Mouse (Mus musculus): ENCODE data around the gene Emp3. TPM values are rescaled to one million over a fixed set of nuclear protein-coding genes. Genes with fewer than 3 reads are reported as not detected.

Emp3 gene
- polyA plus RNA-seq (2017; shearing (Covaris generic)): 689 TPM

GRCm38 (mm10) chr7:45921242-45921621 is at the start of gene Emp3:
Gene Emp3, minus strand, starts transcription at chr7:45921404.

GRCm38 (mm10) chr7:45923762-45924428 is 2.7 kb upstream of the Emp3 start, which contains the start of gene Ccdc114:
Gene Ccdc114, plus strand, starts transcription at chr7:45924072.

GRCm38 (mm10) chr7:45896517-45897257 is 24.5 kb downstream of the Emp3 start, which contains the start of the genes Syngr4 and Tmem143:
Gene Syngr4, minus strand, starts transcription at chr7:45896714.
Gene Tmem143, plus strand, starts transcription at chr7:45896941.

GRCm38 (mm10) chr7:45878278-45878677 is 42.9 kb downstream of the Emp3 start, which contains the start of gene Grin2d:
Gene Grin2d, minus strand, starts transcription at chr7:45878378.

GRCm38 (mm10) chr7:45872624-45873023 is 48.6 kb downstream of the Emp3 start, which contains the start of gene Kdelr1:
Gene Kdelr1, plus strand, starts transcription at chr7:45872772.

Other genes starting within 250 kb of the Emp3 start
- not detected for gene Ntn5, start 237.4 kb downstream of the Emp3 start, polyA plus RNA-seq (2017; shearing (Covaris generic))
- gene Sec1, start 227.0 kb downstream of the Emp3 start, polyA plus RNA-seq (2017; shearing (Covaris generic)): 0.33 TPM
- 8.1 TPM for gene Car11, start 221.6 kb downstream of the Emp3 start, polyA plus RNA-seq (2017; shearing (Covaris generic))
- gene Dbp, start 216.3 kb downstream of the Emp3 start, polyA plus RNA-seq (2017; shearing (Covaris generic)): 12.6 TPM
- gene Rpl18, start 205.9 kb downstream of the Emp3 start, polyA plus RNA-seq (2017; shearing (Covaris generic)): 1,812 TPM
- 37.7 TPM for gene Sphk2, start 203.4 kb downstream of the Emp3 start, polyA plus RNA-seq (2017; shearing (Covaris generic))
- not detected for gene Fam83e, start 200.2 kb downstream of the Emp3 start, polyA plus RNA-seq (2017; shearing (Covaris generic))
- not detected for gene Spaca4, start 195.6 kb downstream of the Emp3 start, polyA plus RNA-seq (2017; shearing (Covaris generic))
- gene Lmtk3, start 137.7 kb downstream of the Emp3 start, polyA plus RNA-seq (2017; shearing (Covaris generic)): not detected
- 1.6 TPM for gene Sult2b1, start 136.7 kb downstream of the Emp3 start, polyA plus RNA-seq (2017; shearing (Covaris generic))
- gene Cyth2, start 106.8 kb downstream of the Emp3 start, polyA plus RNA-seq (2017; shearing (Covaris generic)): 28.9 TPM
- not detected for gene Kcnj14, start 96.6 kb downstream of the Emp3 start, polyA plus RNA-seq (2017; shearing (Covaris generic))
- 42.0 TPM for gene Grwd1, start 90.5 kb downstream of the Emp3 start, polyA plus RNA-seq (2017; shearing (Covaris generic))
- 119 TPM for gene Kdelr1, start 48.6 kb downstream of the Emp3 start, polyA plus RNA-seq (2017; shearing (Covaris generic))
- not detected for gene Grin2d, start 43.0 kb downstream of the Emp3 start, polyA plus RNA-seq (2017; shearing (Covaris generic))
- gene Syngr4, start 24.7 kb downstream of the Emp3 start, polyA plus RNA-seq (2017; shearing (Covaris generic)): 0.39 TPM
- 7.9 TPM for gene Tmem143, start 24.5 kb downstream of the Emp3 start, polyA plus RNA-seq (2017; shearing (Covaris generic))
- 2.2 TPM for gene Ccdc114, start 2.7 kb upstream of the Emp3 start, polyA plus RNA-seq (2017; shearing (Covaris generic))
- not detected for gene Abcc6, start 108.9 kb upstream of the Emp3 start, polyA plus RNA-seq (2017; shearing (Covaris generic))
- 22.0 TPM for gene Nomo1, start 112.3 kb upstream of the Emp3 start, polyA plus RNA-seq (2017; shearing (Covaris generic))
- gene Kcnj11, start 179.4 kb upstream of the Emp3 start, polyA plus RNA-seq (2017; shearing (Covaris generic)): not detected